Mouse (Mus musculus) limb, embryonic 15.5 days (tissue): ENCODE measurements around the gene Plxna3. TPM values are rescaled to one million over a fixed set of nuclear protein-coding genes. Genes with fewer than 3 reads are reported as not detected.
"Not testable (repeated sequence)": the region's sequence is repeated elsewhere in the genome, so short reads cannot be mapped to it uniquely, and the experiment has no call there.

ENCODE experiments used
- ATAC-seq: fragments of 200-750 bp; cut with Nextera tagmentation; 2 replicates; pipeline ENCODE4 v1.8.0; 2017; ENCODE audit warnings: low read depth, moderate TSS enrichment; ENCODE audit not compliant: insufficient number of reproducible peaks, low FRiP score, low TSS enrichment
- H3K27ac ChIP-seq: fragments of 300-500 bp; sonication (generic); 2 replicates; pipeline ENCODE4 v1.5.1; 2015; ENCODE audit warnings: moderate library complexity, mild to moderate bottlenecking, inconsistent platforms
- H3K27me3 ChIP-seq: fragments of 300-500 bp; sonication (generic); 2 replicates; pipeline ENCODE4 v1.6.1; 2015; ENCODE audit warnings: inconsistent platforms
- H3K36me3 ChIP-seq: fragments of 300-500 bp; sonication (generic); 2 replicates; pipeline ENCODE4 v1.6.1; 2015; ENCODE audit warnings: inconsistent platforms
- H3K4me1 ChIP-seq: fragments of 300-500 bp; sonication (generic); 2 replicates; pipeline ENCODE4 v1.6.1; 2015; ENCODE audit warnings: inconsistent platforms
- H3K4me2 ChIP-seq: fragments of 300-500 bp; sonication (generic); 2 replicates; pipeline ENCODE4 v1.6.1; 2015; ENCODE audit warnings: mild to moderate bottlenecking, inconsistent platforms
- H3K4me3 ChIP-seq: fragments of 300-500 bp; sonication (generic); 2 replicates; pipeline ENCODE4 v1.5.1; 2015; ENCODE audit warnings: mild to moderate bottlenecking, inconsistent platforms
- H3K9ac ChIP-seq: fragments of 300-500 bp; sonication (generic); 2 replicates; pipeline ENCODE4 v1.6.1; 2015; ENCODE audit warnings: inconsistent platforms
- H3K9me3 ChIP-seq: fragments of 300-500 bp; sonication (generic); 2 replicates; pipeline ENCODE4 v1.6.1; 2016; ENCODE audit warnings: inconsistent platforms
- WGBS: fragments of 180-500 bp; shearing (Covaris S2); methylation state at CpG from one replicate; pipeline ENCODE4 v1.1.7; 2015; 5-methylcytosine and 5-hydroxymethylcytosine counted together
- polyA plus RNA-seq: library from polyadenylated mRNA; unstranded; fragments of >200 nt; fragmentation: Nextera tagmentation; extraction: Ambion mirVana; gene quantifications from 2 replicates; pipeline ENCODE4 v1.2.1, GENCODE M21; 2015

Gene Plxna3
- polyA plus RNA-seq, 1 experiment from 2014 or later: 19.4 TPM

GRCm38 (mm10) chrX:74312540-74313464 is 16.1 kb upstream of the Plxna3 start, which contains the start of gene Fam50a:
Gene Fam50a (plus strand): TSS chrX:74313033.
- Histone ChIP-seq H3K4me2 (peak within 1 kb of the TSS; percentile 61), H3K9ac (peak within 1 kb of the TSS; percentile 57), H3K9me3 (no peaks in the 10 kb centered on the region), H3K4me1 (no peaks in the 10 kb centered on the region; the same call in 1 of the 2 replicates), H3K27me3 (no peaks in the 10 kb centered on the region), H3K4me3 (peak within 1 kb of the TSS; percentile 63), H3K27ac (peak within 1 kb of the TSS; percentile 82), H3K36me3 (peaks cover 22% of the 10 kb centered on the region; the same call in 1 of the 2 replicates)
- peak; percentile 92 for ATAC-seq
- WGBS: 23% methylated on average over 47 of the region's 59 CpGs

GRCm38 (mm10) chrX:74329215-74329671 is 377 bp downstream of the Plxna3 start:
- Histone ChIP-seq H3K27me3 (no peaks in the 10 kb centered on the region), H3K4me1 (peaks cover 17% of the 10 kb centered on the region; the same call in 1 of the 2 replicates), H3K9ac (peak overlapping the region; percentile 20; the same call in 1 of the 2 replicates), H3K4me3 (peak overlapping the region; percentile 47), H3K36me3 (peaks cover 6% of the 10 kb centered on the region), H3K27ac (peak overlapping the region; percentile 85; the same call in 1 of the 2 replicates), H3K9me3 (no peaks in the 10 kb centered on the region), H3K4me2 (peak overlapping the region; percentile 50)
- WGBS: 24% methylated on average over 10 of the region's 10 CpGs
- ATAC-seq: 0 out of 2 replicates have a peak, but pooled peaks have one; percentile 12

DNA sequence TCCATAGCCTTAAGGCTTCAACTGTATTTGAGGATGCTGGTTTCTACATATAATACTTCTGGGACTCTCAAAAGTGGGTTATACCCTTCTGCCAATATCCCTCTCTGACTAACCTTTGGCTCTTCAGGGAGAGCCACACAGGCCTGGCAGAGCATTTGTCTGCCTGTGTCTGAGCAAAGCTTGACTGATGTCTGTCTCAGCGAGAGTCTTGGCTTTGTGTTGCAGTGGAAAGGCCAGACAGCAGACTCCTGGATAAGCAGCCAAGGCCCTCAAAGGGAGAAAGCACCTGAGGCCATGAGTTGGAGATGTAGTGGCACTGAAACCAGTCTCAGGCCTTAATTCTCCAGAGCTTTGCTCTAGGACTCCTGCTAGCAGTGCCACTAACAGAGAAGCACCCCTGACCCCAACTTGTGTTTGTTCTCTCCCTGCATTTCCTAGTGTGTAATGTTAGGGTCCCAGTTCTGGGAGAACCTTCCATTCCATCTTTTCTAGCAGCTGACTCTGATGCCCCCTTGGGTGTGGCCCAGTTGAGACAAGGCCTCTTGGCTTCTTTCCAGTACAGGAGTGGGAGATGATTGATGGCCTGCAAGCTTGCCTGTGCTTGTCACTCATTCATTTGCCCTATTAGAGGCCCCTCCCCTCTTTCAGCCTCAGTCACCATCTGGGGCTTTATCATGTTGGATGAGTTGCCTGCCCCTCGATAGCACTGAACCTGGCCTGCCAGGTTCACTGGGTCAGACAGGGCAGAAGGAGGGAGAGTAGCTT is 1.5 kb downstream of the Plxna3 start:
- no peak for ATAC-seq
- Histone ChIP-seq H3K4me1 (peaks cover 17% of the 10 kb centered on the region; the same call in 1 of the 2 replicates), H3K9ac (no peak overlapping the region), H3K9me3 (no peaks in the 10 kb centered on the region), H3K27me3 (no peaks in the 10 kb centered on the region), H3K27ac (peak overlapping the region; percentile 85; the same call in 1 of the 2 replicates), H3K36me3 (peaks cover 12% of the 10 kb centered on the region), H3K4me2 (peak overlapping the region; percentile 50), H3K4me3 (peak overlapping the region; percentile 47)
- 42% methylated on average over 2 of the region's 2 CpGs for WGBS

GRCm38 (mm10) chrX:74352645-74353466 is 24.0 kb downstream of the Plxna3 start:
- WGBS: 25% methylated on average over 13 of the region's 13 CpGs
- no peak for ATAC-seq
- Histone ChIP-seq H3K4me1 (no peaks in the 10 kb centered on the region), H3K4me2 (peak overlapping the region; percentile 49), H3K27ac (peak overlapping the region; percentile 47; the same call in 1 of the 2 replicates), H3K4me3 (peak overlapping the region; percentile 47), H3K27me3 (no peaks in the 10 kb centered on the region), H3K36me3 (no peaks in the 10 kb centered on the region), H3K9me3 (no peaks in the 10 kb centered on the region), H3K9ac (peak overlapping the region; percentile 35; the same call in 1 of the 2 replicates)

- ATAC-seq: peak; percentile 63; the same call in 1 of the 2 replicates
- Histone ChIP-seq H3K4me2 (peak within 1 kb of the TSS; percentile 49), H3K27ac (peak within 1 kb of the TSS; percentile 47; the same call in 1 of the 2 replicates), H3K36me3 (no peaks in the 10 kb centered on the region), H3K4me3 (peak within 1 kb of the TSS; percentile 47), H3K9me3 (no peaks in the 10 kb centered on the region), H3K4me1 (no peaks in the 10 kb centered on the region), H3K27me3 (no peaks in the 10 kb centered on the region), H3K9ac (peak within 1 kb of the TSS; percentile 35; the same call in 1 of the 2 replicates)
- 21% methylated on average over 8 of the region's 22 CpGs for WGBS
Observed at GRCm38 (mm10) chrX:74353467-74353770, 24.6 kb downstream of the Plxna3 start, which contains the start of gene Lage3. Gene Lage3 (minus strand): TSS chrX:74353618.

DNA sequence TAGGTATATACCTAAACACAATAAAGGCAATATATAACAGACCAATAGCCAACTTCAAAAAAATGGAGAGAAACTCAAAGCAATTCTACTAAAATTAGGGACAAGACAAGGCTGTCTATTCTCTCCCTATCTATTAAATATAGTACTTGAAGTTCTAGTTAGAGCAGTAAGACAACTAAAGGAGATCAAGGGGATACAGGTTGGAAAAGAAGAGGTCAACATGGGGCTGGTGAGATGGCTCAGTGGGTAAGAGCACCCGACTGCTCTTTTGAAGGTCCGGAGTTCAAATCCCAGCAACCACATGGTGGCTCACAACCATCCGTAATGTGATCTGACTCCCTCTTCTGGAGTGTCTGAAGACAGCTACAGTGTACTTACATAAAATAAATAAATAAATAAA is 28.2 kb downstream of the Plxna3 start:
- not testable (repeated sequence) for H3K4me3 ChIP-seq, H3K9me3 ChIP-seq, H3K36me3 ChIP-seq, H3K4me1 ChIP-seq, ATAC-seq, H3K4me2 ChIP-seq, H3K27me3 ChIP-seq, H3K27ac ChIP-seq, H3K9ac ChIP-seq
- 93% methylated on average over 3 of the region's 3 CpGs for WGBS

- Histone ChIP-seq H3K9ac (no peak overlapping the region), H3K4me3 (no peak overlapping the region), H3K4me2 (no peak overlapping the region), H3K27me3 (no peaks in the 10 kb centered on the region), H3K27ac (no peak overlapping the region), H3K4me1 (no peaks in the 10 kb centered on the region), H3K36me3 (no peaks in the 10 kb centered on the region), H3K9me3 (no peaks in the 10 kb centered on the region)
- no peak for ATAC-seq
- WGBS: 29% methylated on average over 11 of the region's 11 CpGs
Observed at GRCm38 (mm10) chrX:74359171-74359570, 30.3 kb downstream of the Plxna3 start.

- Histone ChIP-seq H3K4me3 (peak overlapping the region; percentile 57), H3K4me1 (peaks cover 6% of the 10 kb centered on the region; the same call in 1 of the 2 replicates), H3K36me3 (peaks cover 19% of the 10 kb centered on the region), H3K9me3 (no peaks in the 10 kb centered on the region), H3K4me2 (peak overlapping the region; percentile 52), H3K9ac (peak overlapping the region; percentile 68), H3K27ac (peak overlapping the region; percentile 78; the same call in 1 of the 2 replicates), H3K27me3 (no peaks in the 10 kb centered on the region)
- ATAC-seq: no peak
- 67% methylated on average over 10 of the region's 10 CpGs for WGBS
Observed at GRCm38 (mm10) chrX:74367512-74367911, 38.6 kb downstream of the Plxna3 start.

DNA sequence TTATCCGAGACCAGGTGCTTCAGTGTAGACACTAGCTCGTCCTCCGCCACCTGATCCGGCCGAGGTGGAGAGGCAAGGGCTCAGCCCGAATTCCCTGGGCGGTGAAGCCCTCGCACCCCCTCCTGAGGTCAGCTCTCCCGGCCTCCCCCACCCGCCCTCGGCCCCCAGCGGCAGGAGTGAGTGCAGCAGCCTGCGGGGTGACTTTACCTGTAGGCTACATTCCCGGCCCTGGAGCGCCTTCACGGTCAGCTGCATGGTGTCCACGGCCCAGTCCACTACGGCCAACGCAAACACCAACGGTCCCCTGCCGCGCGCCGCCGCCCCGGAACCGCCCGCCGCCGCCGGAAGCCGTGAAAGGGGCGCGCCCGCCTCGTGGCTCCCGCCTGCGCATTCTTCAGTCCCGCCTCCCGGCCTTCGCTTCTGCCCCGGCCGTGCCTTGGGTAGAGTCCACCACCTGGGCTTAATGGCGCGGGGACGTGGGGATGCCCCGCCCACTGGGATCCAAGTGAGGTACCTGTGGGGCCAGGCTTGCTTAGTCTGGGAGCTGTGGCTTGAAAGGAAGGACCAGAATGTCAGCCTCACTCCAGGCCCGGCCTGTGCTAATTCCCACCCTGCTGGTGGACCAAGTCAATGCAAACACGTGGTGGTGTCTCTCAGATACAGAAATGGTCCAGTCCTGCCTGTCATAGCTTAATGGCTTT is 39.5 kb downstream of the Plxna3 start:
- H3K9me3 ChIP-seq: no peaks in the 10 kb centered on the region
- H3K36me3 ChIP-seq: peaks cover 19% of the 10 kb centered on the region
- peak overlapping the region; percentile 68 for H3K9ac ChIP-seq
- 25% methylated on average over 48 of the region's 49 CpGs for WGBS
- peak; percentile 52; the same call in 1 of the 2 replicates for ATAC-seq
- peak overlapping the region; percentile 52 for H3K4me2 ChIP-seq
- H3K27me3 ChIP-seq: no peaks in the 10 kb centered on the region
- H3K4me3 ChIP-seq: peak overlapping the region; percentile 57
- H3K4me1 ChIP-seq: peaks cover 6% of the 10 kb centered on the region; the same call in 1 of the 2 replicates
- H3K27ac ChIP-seq: peak overlapping the region; percentile 78

- peak; percentile 84 for ATAC-seq
- Histone ChIP-seq H3K27ac (0 out of 2 replicates have a peak within 1 kb of the TSS, but pooled peaks have one; percentile 11), H3K4me1 (no peaks in the 10 kb centered on the region), H3K27me3 (no peaks in the 10 kb centered on the region), H3K36me3 (peaks cover 7% of the 10 kb centered on the region; the same call in 1 of the 2 replicates), H3K4me2 (peak within 1 kb of the TSS; percentile 48), H3K9ac (peak within 1 kb of the TSS; percentile 37), H3K9me3 (no peaks in the 10 kb centered on the region), H3K4me3 (peak within 1 kb of the TSS; percentile 48)
- 24% methylated on average over 32 of the region's 32 CpGs for WGBS
Observed at GRCm38 (mm10) chrX:74372888-74373549, 44.2 kb downstream of the Plxna3 start, which contains the start of the genes Ubl4a and Slc10a3. Gene Ubl4a (minus strand): TSS chrX:74373218. Gene Slc10a3 (minus strand): TSS chrX:74373349.
